Comparison of ENCODE assay signal across 8 mouse cellular contexts in genomic region chr6:82603665-82604064, GRCm38 (mm10).
DNase-seq lines count a peak whose midpoint lies in the region; TF ChIP-seq lines count a peak whose summit lies in the region.

No protein-coding gene starts in this region.

- peak; percentile 55 for TF ChIP-seq CTCF in gastrocnemius, adult 2 months (IDR thresholded peaks at IDR 0.05)
- peak; percentile 63 for TF ChIP-seq CTCF in C2C12 (IDR thresholded peaks at IDR 0.05; ENCODE audit: control insufficient read depth, insufficient read depth, insufficient read length)

- 58% methylated on average over 2 of the region's 2 CpGs for WGBS in midbrain, embryonic 10.5 days

- no peaks in the 10 kb centered on the region for H3K79me3 ChIP-seq in C2C12 (ENCODE audit: low read depth)

- no peaks in the 10 kb centered on the region for H3K9me3 ChIP-seq in midbrain, embryonic 10.5 days (replicated peaks)

- H3ac ChIP-seq in C2C12 (ENCODE audit: control insufficient read depth, insufficient read length, low read depth): no peak overlapping the region

- peaks cover 9% of the 10 kb centered on the region for H3K4me1 ChIP-seq in midbrain, embryonic 10.5 days

- no peaks in the 10 kb centered on the region for H3K36me3 ChIP-seq in C2C12 (ENCODE audit: control insufficient read depth, insufficient read depth)
- H3K36me3 ChIP-seq in midbrain, embryonic 10.5 days: no peaks in the 10 kb centered on the region

- intact Hi-C loops in gastrocnemius, adult 2 months (cut with DNase I): no loop called here

- H3K27me3 ChIP-seq in C2C12 (ENCODE audit: control insufficient read depth, insufficient read depth, insufficient read length): peaks cover 9% of the 10 kb centered on the region
- no peaks in the 10 kb centered on the region for H3K27me3 ChIP-seq in midbrain, embryonic 10.5 days (ENCODE audit: low read depth, poor library complexity, severe bottlenecking)

- H3K4me3 ChIP-seq in gastrocnemius, adult 2 months: no peak overlapping the region
- H3K4me3 ChIP-seq in C2C12 (ENCODE audit: insufficient read depth, poor library complexity, severe bottlenecking): no peak overlapping the region
- H3K4me3 ChIP-seq in midbrain, embryonic 10.5 days: no peak overlapping the region

- no peak overlapping the region for H3K27ac ChIP-seq in gastrocnemius, adult 2 months
- no peak overlapping the region for H3K27ac ChIP-seq in midbrain, embryonic 10.5 days (replicated peaks)

- no peak for DNase-seq in gastrocnemius, adult 2 months
- no peak for DNase-seq in gastrocnemius, adult 8-10 months (ENCODE audit: low spot score in 2 of 2)
- DNase-seq in brain, adult 2 months (ENCODE audit: low read depth, low spot score): peak; percentile 68
- peak; percentile 40 to 53 for DNase-seq in frontal cortex, postnatal 36 days (ENCODE audit: low spot score in 2 of 2)
- DNase-seq in layer of hippocampus, postnatal 10 days (ENCODE audit: low spot score in 2 of 2): peak; percentile 62 to 73
- DNase-seq in midbrain, embryonic 10.5 days (ENCODE audit: low spot score): peak; percentile 23
- DNase-seq in thymus, postnatal 36 days: peak; percentile 8 to 13

- no peaks in the 10 kb centered on the region for H3K79me2 ChIP-seq in C2C12 (ENCODE audit: control insufficient read depth, insufficient read depth)

TF ChIP-seq in C2C12, 6 proteins besides CTCF, POLR2A, EP300 and RAD21:
- TF ChIP-seq MYOG (IDR thresholded peaks at IDR 0.05; ENCODE audit: control insufficient read depth, extremely low read depth, insufficient read length): no peak
- TF ChIP-seq USF1 (IDR thresholded peaks at IDR 0.05; ENCODE audit: low read depth): no peak
- no peak for TF ChIP-seq FOSL1 (IDR thresholded peaks at IDR 0.05; ENCODE audit: insufficient read depth, low read length, poor library complexity, severe bottlenecking)
- no peak for TF ChIP-seq MAX (IDR thresholded peaks at IDR 0.05)
- no peak for TF ChIP-seq MYOD1 (IDR thresholded peaks at IDR 0.05; ENCODE audit: control insufficient read depth, insufficient read length, low read depth)
- no peak for TF ChIP-seq CEBPB (IDR thresholded peaks at IDR 0.05; ENCODE audit: low read depth)
TF ChIP-seq in C2C12: peak in this region for 0.

Comparison
In these comparisons a context has a peak if more than half of its experiments do, and no peak if none do; other contexts are left out.
1. DNase-seq: peak in brain, adult 2 months (single experiment), frontal cortex, postnatal 36 days (2 of 2), layer of hippocampus, postnatal 10 days (2 of 2), midbrain, embryonic 10.5 days (single experiment) and thymus, postnatal 36 days (2 of 2); none in gastrocnemius, adult 2 months (single experiment) and gastrocnemius, adult 8-10 months (0 of 2).